Mouse (Mus musculus) liver, adult 2 months (tissue): ENCODE data around the gene Bcl2l15.
"Not testable (repeated sequence)": the region's sequence is repeated elsewhere in the genome, so short reads cannot be mapped to it uniquely, and the experiment has no call there.

Experiments used
- CTCF ChIP-seq: fragments of 200-500 bp; IDR thresholded peaks from 2 replicates; pipeline ENCODE4 v1.5.1; 2011; ENCODE audit warnings: low read depth, low read length, control low read depth
- POLR2A ChIP-seq: fragments of 200-500 bp; IDR thresholded peaks from 2 replicates; pipeline ENCODE4 v1.6.1; 2011; ENCODE audit warnings: low read length, control low read depth; ENCODE audit not compliant: insufficient read depth; ENCODE audit errors: extremely low read depth

GRCm38 (mm10) chr3:103792111-103792406 is 40.3 kb upstream of the Bcl2l15 start:
- not testable (repeated sequence) for TF ChIP-seq CTCF, POLR2A
